Mouse (Mus musculus): ENCODE measurements around the gene Ndrg2.

GRCm38 (mm10) chr14:51893809-51894208, 20.1 kb downstream of the Ndrg2 start:
- no peak for TF ChIP-seq CTCF (IDR thresholded peaks at IDR 0.05; ENCODE audit: borderline replicate concordance, insufficient read depth, low read length)
- no peak for TF ChIP-seq POLR2A (IDR thresholded peaks at IDR 0.05; ENCODE audit: low read depth, low read length)

Data from embryonic fibroblast, embryonic 13.5 days (primary cell).